Mouse (Mus musculus): Measurements from ENCODE around the gene Spa17. TPM values are rescaled to one million over a fixed set of nuclear protein-coding genes. Genes with fewer than 3 reads are reported as not detected.

Spa17 gene
- polyA plus RNA-seq, 1 experiment from 2014 or later = 9.6 TPM

DNA sequence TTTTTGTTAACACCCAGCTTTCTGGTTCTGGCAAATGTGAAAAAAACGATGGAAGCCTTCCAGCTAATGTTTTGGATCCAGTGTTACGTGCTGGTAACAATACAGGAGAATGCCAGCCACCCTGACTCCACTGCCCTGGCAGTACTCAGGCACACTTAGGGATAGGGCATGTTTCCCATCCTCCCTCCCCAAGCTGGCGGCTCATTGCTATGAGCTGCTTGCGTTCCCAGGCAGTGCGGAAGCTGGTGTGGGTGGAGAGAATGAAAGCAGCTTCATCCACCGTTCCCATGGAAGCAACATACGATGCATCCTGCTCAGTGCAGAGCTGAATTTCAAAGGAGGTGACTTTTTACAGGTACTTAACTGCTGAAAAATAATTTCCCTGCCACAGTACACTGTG is 12.1 kb upstream of the Spa17 start:
- 3% methylated on average over 7 of the region's 7 CpGs for WGBS
- Histone ChIP-seq H3K4me1 (ENCODE audit: control insufficient read depth, insufficient read depth, low read depth, low read length) (peaks cover 14% of the 10 kb centered on the region), H3K27ac (ENCODE audit: low read depth, low read length) (peak overlapping the region; percentile 87), H3K9ac (ENCODE audit: low read depth, low read length) (peak overlapping the region; percentile 36; the same call in 1 of the 2 replicates), H3K36me3 (ENCODE audit: control insufficient read depth, insufficient read depth, low read length) (no peaks in the 10 kb centered on the region), H3K4me3 (ENCODE audit: low read length) (no peak overlapping the region), H3K9me3 (ENCODE audit: control insufficient read depth, low read length) (no peaks in the 10 kb centered on the region), H3K27me3 (replicated peaks; ENCODE audit: control insufficient read depth, insufficient read depth, low read length) (no peaks in the 10 kb centered on the region), H3K4me2 (ENCODE audit: low read length) (peak overlapping the region; percentile 44)
- peak; percentile 94 for ATAC-seq

DNA sequence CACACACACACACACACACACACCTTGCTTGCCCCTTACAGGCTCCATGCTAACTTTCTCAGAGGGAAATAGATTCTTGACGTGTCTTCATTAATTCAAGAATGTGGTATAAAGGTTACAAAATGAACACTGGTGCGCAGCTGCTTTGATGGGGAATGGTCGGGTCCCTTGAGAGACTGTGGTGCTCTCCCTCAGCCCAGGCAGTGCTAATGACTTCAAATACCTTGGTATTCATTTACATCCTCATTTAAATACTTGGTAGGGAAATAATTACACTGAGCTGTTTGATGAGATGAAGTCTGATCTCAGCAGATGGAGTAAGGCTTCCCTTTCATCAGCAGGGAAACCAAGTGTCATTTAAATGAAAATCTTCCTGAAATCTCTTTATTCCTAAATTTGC is 11.6 kb upstream of the Spa17 start:
- peak; percentile 79 for ATAC-seq
- peak overlapping the region; percentile 27; the same call in 1 of the 2 replicates for H3K9ac ChIP-seq (ENCODE audit: low read depth, low read length)
- WGBS = 22% methylated on average over 3 of the region's 3 CpGs

DNA sequence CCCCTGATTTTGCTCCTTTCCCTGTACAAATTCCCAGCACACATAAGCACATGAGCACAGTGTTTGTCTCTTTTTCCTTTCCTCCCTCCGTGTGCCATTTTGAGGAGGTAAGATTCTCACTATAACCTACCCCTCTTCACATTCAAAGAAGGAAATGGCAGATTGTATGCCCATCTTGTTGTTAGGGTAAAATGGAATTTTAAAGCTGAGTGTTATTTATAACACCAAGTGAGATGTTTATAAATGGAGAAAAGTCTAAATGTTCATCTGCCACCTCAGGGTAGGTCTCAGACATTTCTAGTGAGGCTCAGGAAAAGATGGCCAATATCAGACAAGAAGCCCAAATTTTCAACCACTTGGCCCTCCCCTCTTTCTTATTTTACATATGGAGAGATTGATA is 11.0 kb upstream of the Spa17 start:
- Histone ChIP-seq H3K27ac (ENCODE audit: low read depth, low read length) (no peak overlapping the region), H3K4me2 (ENCODE audit: low read length) (no peak overlapping the region), H3K4me1 (ENCODE audit: control insufficient read depth, insufficient read depth, low read depth, low read length) (peaks cover 14% of the 10 kb centered on the region), H3K9me3 (ENCODE audit: control insufficient read depth, low read length) (no peaks in the 10 kb centered on the region), H3K36me3 (ENCODE audit: control insufficient read depth, insufficient read depth, low read length) (no peaks in the 10 kb centered on the region), H3K27me3 (replicated peaks; ENCODE audit: control insufficient read depth, insufficient read depth, low read length) (no peaks in the 10 kb centered on the region), H3K4me3 (ENCODE audit: low read length) (no peak overlapping the region), H3K9ac (ENCODE audit: low read depth, low read length) (no peak overlapping the region)
- ATAC-seq = no peak
- 90% methylated on average over 1 of the region's 1 CpGs for WGBS

More for the DNA sequence above, 11.6 kb upstream of the Spa17 start:
- no peaks in the 10 kb centered on the region for H3K27me3 ChIP-seq (replicated peaks; ENCODE audit: control insufficient read depth, insufficient read depth, low read length)
- H3K4me3 ChIP-seq (ENCODE audit: low read length) = no peak overlapping the region
- H3K9me3 ChIP-seq (ENCODE audit: control insufficient read depth, low read length) = no peaks in the 10 kb centered on the region
- no peaks in the 10 kb centered on the region for H3K36me3 ChIP-seq (ENCODE audit: control insufficient read depth, insufficient read depth, low read length)
- H3K4me1 ChIP-seq (ENCODE audit: control insufficient read depth, insufficient read depth, low read depth, low read length) = peaks cover 14% of the 10 kb centered on the region
- H3K4me2 ChIP-seq (ENCODE audit: low read length) = peak overlapping the region; percentile 44; the same call in 1 of the 2 replicates
- H3K27ac ChIP-seq (ENCODE audit: low read depth, low read length) = peak overlapping the region; percentile 87

DNA sequence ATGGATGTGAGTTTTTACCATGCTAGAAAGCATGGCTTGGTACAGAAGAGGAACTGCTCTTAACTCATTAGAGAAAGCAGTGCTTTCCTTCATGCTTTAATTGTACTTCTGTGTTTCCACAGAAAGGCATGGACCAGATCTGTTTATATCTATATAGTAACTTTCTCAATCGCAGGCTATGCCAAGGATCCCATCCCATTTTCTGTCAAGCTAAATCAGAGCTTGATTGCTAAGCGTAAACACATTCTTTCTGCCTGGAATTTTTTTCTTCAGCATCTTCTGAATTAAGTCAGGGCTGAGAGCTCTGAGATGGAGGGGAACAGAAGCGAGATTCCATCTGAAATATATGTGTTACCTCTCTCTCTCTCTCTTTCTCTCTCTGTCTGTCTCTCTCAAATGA is 10.5 kb upstream of the Spa17 start:
- H3K27ac ChIP-seq (ENCODE audit: low read depth, low read length) = no peak overlapping the region
- WGBS = 74% methylated on average over 3 of the region's 3 CpGs
- H3K9ac ChIP-seq (ENCODE audit: low read depth, low read length) = no peak overlapping the region

DNA sequence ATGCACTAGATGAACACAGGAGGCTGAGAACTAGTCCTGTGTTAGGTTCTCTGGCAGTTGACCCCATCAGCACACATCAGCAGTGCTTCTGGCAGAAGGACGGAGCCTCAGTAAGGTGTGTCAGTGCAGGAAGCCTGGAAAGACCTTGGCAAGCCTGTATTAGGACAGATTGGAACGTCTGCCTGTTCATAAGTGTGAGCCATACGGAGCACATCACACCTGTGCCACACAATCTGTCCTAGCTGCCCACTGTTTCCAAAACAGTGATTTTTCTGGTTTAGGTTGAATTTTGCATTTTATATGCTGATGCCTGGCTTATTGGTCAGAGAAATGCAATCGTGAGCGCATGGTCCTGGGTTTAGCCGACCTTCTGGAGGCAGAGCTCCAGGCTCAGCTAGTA is 7.8 kb upstream of the Spa17 start:
- H3K4me1 ChIP-seq (ENCODE audit: control insufficient read depth, insufficient read depth, low read depth, low read length) = peaks cover 13% of the 10 kb centered on the region
- no peak overlapping the region for H3K4me3 ChIP-seq (ENCODE audit: low read length)
- WGBS = 84% methylated on average over 6 of the region's 6 CpGs
- H3K9ac ChIP-seq (ENCODE audit: low read depth, low read length) = no peak overlapping the region
- ATAC-seq = no peak
- H3K9me3 ChIP-seq (ENCODE audit: control insufficient read depth, low read length) = no peaks in the 10 kb centered on the region
- H3K4me2 ChIP-seq (ENCODE audit: low read length) = no peak overlapping the region
- no peaks in the 10 kb centered on the region for H3K36me3 ChIP-seq (ENCODE audit: control insufficient read depth, insufficient read depth, low read length)
- no peak overlapping the region for H3K27ac ChIP-seq (ENCODE audit: low read depth, low read length)
- no peaks in the 10 kb centered on the region for H3K27me3 ChIP-seq (replicated peaks; ENCODE audit: control insufficient read depth, insufficient read depth, low read length)

More for the DNA sequence above, 10.5 kb upstream of the Spa17 start:
- Histone ChIP-seq H3K27me3 (replicated peaks; ENCODE audit: control insufficient read depth, insufficient read depth, low read length) (no peaks in the 10 kb centered on the region), H3K36me3 (ENCODE audit: control insufficient read depth, insufficient read depth, low read length) (no peaks in the 10 kb centered on the region), H3K4me2 (ENCODE audit: low read length) (no peak overlapping the region), H3K4me3 (ENCODE audit: low read length) (no peak overlapping the region), H3K4me1 (ENCODE audit: control insufficient read depth, insufficient read depth, low read depth, low read length) (peaks cover 14% of the 10 kb centered on the region), H3K9me3 (ENCODE audit: control insufficient read depth, low read length) (no peaks in the 10 kb centered on the region)
- no peak for ATAC-seq

DNA sequence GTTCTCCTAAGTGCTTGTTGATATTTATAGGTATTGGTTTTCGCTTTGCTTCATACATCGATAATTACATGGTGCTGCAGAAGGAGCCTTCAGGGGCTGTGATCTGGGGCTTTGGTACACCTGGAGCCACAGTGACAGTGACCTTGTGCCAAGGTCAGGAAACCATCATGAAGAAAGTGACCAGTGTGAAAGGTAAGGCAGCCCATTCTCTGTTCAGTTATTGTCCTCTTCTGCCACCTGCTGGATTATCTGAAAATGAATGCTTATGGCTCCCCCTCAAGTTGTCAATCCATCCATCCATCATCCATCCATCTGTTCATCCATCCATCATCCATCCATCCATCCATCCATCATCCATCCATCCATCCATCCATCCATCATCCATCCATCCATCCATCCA is 3.2 kb upstream of the Spa17 start:
- ATAC-seq = no peak
- 56% methylated on average over 2 of the region's 2 CpGs for WGBS
- H3K4me3 ChIP-seq (ENCODE audit: low read length) = no peak overlapping the region

DNA sequence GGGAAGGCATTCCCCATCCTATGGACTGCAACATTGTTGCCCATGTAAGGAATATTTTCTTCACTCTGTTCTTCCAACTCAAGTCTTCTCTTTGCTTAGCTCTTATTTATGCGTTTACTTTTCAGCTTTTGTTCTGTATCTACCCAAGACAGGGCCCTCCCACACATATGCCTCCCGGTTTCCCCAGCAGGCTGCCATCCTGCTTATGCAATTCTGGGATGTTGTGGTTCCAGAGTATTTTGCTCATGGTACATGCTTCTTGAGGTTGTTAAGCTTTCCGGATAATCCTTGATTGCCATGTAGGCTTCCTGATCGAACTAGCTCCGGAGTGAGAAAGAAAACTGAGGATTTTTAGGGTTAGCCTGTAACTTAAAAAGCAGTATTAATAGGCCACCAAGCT is 1.7 kb upstream of the Spa17 start:
- Histone ChIP-seq H3K9ac (ENCODE audit: low read depth, low read length) (no peak overlapping the region), H3K4me3 (ENCODE audit: low read length) (no peak overlapping the region), H3K36me3 (ENCODE audit: control insufficient read depth, insufficient read depth, low read length) (no peaks in the 10 kb centered on the region), H3K27me3 (replicated peaks; ENCODE audit: control insufficient read depth, insufficient read depth, low read length) (no peaks in the 10 kb centered on the region), H3K9me3 (ENCODE audit: control insufficient read depth, low read length) (no peaks in the 10 kb centered on the region), H3K4me1 (ENCODE audit: control insufficient read depth, insufficient read depth, low read depth, low read length) (peaks cover 6% of the 10 kb centered on the region), H3K4me2 (ENCODE audit: low read length) (no peak overlapping the region), H3K27ac (ENCODE audit: low read depth, low read length) (no peak overlapping the region)
- no peak for ATAC-seq
- 67% methylated on average over 5 of the region's 5 CpGs for WGBS

More for the DNA sequence above, 3.2 kb upstream of the Spa17 start:
- Histone ChIP-seq H3K27me3 (replicated peaks; ENCODE audit: control insufficient read depth, insufficient read depth, low read length) (no peaks in the 10 kb centered on the region), H3K9ac (ENCODE audit: low read depth, low read length) (no peak overlapping the region), H3K9me3 (ENCODE audit: control insufficient read depth, low read length) (no peaks in the 10 kb centered on the region), H3K4me1 (ENCODE audit: control insufficient read depth, insufficient read depth, low read depth, low read length) (peaks cover 6% of the 10 kb centered on the region), H3K4me2 (ENCODE audit: low read length) (no peak overlapping the region), H3K27ac (ENCODE audit: low read depth, low read length) (no peak overlapping the region), H3K36me3 (ENCODE audit: control insufficient read depth, insufficient read depth, low read length) (no peaks in the 10 kb centered on the region)

DNA sequence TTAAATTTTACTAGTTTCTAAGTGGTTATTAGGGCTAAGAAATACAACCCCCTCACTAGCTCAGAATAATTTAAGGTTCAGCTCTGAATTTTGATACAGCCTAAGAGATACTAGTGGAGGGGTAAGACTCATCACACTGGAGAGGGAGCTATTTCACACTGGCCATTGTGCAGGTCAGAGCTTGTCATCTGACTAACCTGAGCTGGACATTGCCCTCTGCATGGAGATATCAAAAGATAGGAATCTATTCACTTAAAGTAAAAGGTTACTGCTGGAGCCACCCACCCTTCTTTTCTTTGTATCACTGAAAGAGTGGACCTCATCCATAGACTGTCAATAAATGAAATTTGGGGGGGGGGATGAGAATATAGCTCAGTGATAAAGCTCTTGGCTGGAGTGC is 794 bp upstream of the Spa17 start:
- H3K27me3 ChIP-seq (replicated peaks; ENCODE audit: control insufficient read depth, insufficient read depth, low read length) = no peaks in the 10 kb centered on the region
- H3K9ac ChIP-seq (ENCODE audit: low read depth, low read length) = no peak overlapping the region
- peak overlapping the region; percentile 63 for H3K4me2 ChIP-seq (ENCODE audit: low read length)
- H3K36me3 ChIP-seq (ENCODE audit: control insufficient read depth, insufficient read depth, low read length) = no peaks in the 10 kb centered on the region
- no peak for ATAC-seq
- H3K27ac ChIP-seq (ENCODE audit: low read depth, low read length) = no peak overlapping the region
- H3K4me3 ChIP-seq (ENCODE audit: low read length) = no peak overlapping the region; the same call in 1 of the 2 replicates
- H3K9me3 ChIP-seq (ENCODE audit: control insufficient read depth, low read length) = no peaks in the 10 kb centered on the region
- H3K4me1 ChIP-seq (ENCODE audit: control insufficient read depth, insufficient read depth, low read depth, low read length) = peaks cover 6% of the 10 kb centered on the region

DNA sequence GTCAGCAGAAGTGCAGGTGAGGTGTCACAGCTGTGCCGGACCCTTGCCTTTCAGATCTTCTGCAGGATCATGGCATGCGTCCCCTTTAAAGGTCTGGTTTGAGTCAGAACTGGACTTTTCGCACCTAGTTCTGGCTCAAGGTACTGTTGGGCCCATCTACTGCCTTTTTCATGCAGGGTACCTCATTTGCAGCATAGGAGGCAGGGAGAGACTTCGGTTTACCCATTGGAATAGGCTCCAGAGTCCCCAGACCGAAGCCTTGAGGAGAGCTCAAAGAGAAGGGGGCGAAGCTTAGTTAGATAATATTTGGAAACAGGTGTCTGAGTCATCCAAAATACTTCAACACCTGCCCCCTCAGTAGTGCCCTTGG is 374 bp upstream of the Spa17 start:
- Histone ChIP-seq H3K27ac (ENCODE audit: low read depth, low read length) (peak overlapping the region; percentile 61), H3K4me1 (ENCODE audit: control insufficient read depth, insufficient read depth, low read depth, low read length) (peaks cover 6% of the 10 kb centered on the region), H3K4me2 (ENCODE audit: low read length) (peak overlapping the region; percentile 63), H3K9me3 (ENCODE audit: control insufficient read depth, low read length) (no peaks in the 10 kb centered on the region), H3K9ac (ENCODE audit: low read depth, low read length) (peak overlapping the region; percentile 56), H3K36me3 (ENCODE audit: control insufficient read depth, insufficient read depth, low read length) (no peaks in the 10 kb centered on the region), H3K4me3 (ENCODE audit: low read length) (peak overlapping the region; percentile 51), H3K27me3 (replicated peaks; ENCODE audit: control insufficient read depth, insufficient read depth, low read length) (no peaks in the 10 kb centered on the region)
- ATAC-seq = no peak; the same call in none of the 2 replicates
- WGBS = 22% methylated on average over 6 of the region's 6 CpGs

DNA sequence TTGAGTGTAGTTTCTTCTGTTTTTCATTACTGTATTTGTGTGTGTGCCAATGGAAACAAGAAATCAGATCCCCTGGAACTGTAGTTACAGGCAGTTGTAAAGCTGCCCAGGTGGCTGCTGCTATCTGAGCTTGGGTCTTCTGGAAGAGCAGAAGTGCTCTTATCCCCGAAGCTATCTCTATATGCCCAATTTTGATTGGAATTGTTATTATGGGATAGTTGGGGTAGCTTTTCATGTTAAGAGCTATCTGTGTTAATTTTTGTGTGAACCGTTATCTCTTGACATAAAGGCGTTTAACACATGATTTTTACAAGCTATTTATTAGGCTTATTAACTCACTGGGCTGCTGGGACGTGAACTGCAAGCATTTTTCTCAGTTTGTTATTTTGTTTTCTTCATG is 4.0 kb downstream of the Spa17 start:
- H3K36me3 ChIP-seq (ENCODE audit: control insufficient read depth, insufficient read depth, low read length) = no peaks in the 10 kb centered on the region
- WGBS = 73% methylated on average over 4 of the region's 4 CpGs

More for the DNA sequence above, 4.0 kb downstream of the Spa17 start:
- no peaks in the 10 kb centered on the region for H3K27me3 ChIP-seq (replicated peaks; ENCODE audit: control insufficient read depth, insufficient read depth, low read length)
- no peak for ATAC-seq
- no peak overlapping the region for H3K9ac ChIP-seq (ENCODE audit: low read depth, low read length)
- no peak overlapping the region for H3K4me2 ChIP-seq (ENCODE audit: low read length)
- H3K27ac ChIP-seq (ENCODE audit: low read depth, low read length) = no peak overlapping the region
- no peak overlapping the region for H3K4me3 ChIP-seq (ENCODE audit: low read length)
- H3K4me1 ChIP-seq (ENCODE audit: control insufficient read depth, insufficient read depth, low read depth, low read length) = peaks cover 6% of the 10 kb centered on the region
- H3K9me3 ChIP-seq (ENCODE audit: control insufficient read depth, low read length) = no peaks in the 10 kb centered on the region

Measured in hindbrain, embryonic 16.5 days (tissue).